Mouse (Mus musculus): ENCODE measurements around the gene Ms4a4c.

DNA sequence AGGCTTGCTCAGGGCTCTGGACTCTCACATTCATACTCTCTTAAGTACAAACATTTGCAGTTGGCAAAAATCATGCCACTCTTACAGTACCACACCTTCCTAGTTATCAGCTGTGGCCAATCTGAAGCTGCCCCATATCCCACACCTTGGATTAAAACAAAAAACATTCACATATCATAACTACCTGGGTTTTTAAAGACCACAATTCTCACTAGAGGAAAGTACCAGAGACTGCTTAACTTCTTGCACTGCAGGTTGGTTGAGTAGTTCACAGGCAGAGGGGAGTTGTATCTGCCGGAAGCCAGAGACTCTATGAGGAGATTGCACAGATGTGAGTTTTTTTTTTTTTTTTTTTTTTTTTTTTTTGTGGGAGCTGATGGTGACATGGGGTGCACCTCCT lies 9.5 kb downstream of the Ms4a4c start:
- TF ChIP-seq GATA1 (IDR thresholded peaks at IDR 0.05; ENCODE audit: borderline replicate concordance, low read length) (no peak), FLI1 (IDR thresholded peaks at IDR 0.05; ENCODE audit: low read length) (no peak)
